Mouse (Mus musculus) limb, embryonic 13.5 days (tissue): Measurements from ENCODE around the gene Vwa2. TPM values are rescaled to one million over a fixed set of nuclear protein-coding genes. Genes with fewer than 3 reads are reported as not detected.

Experiments
- ATAC-seq: fragments of 200-750 bp; cut with Nextera tagmentation; 2 replicates; pipeline ENCODE4 v1.8.0; 2017; ENCODE audit warnings: low read depth, moderate number of reproducible peaks, moderate TSS enrichment; ENCODE audit not compliant: low FRiP score
- H3K27ac ChIP-seq: fragments of 300-500 bp; sonication (generic); 2 replicates; pipeline ENCODE4 v1.5.1; 2015; ENCODE audit warnings: inconsistent platforms, mild to moderate bottlenecking, moderate library complexity
- H3K27me3 ChIP-seq: fragments of 300-500 bp; sonication (generic); 2 replicates; pipeline ENCODE4 v1.6.1; 2015; ENCODE audit warnings: mild to moderate bottlenecking, inconsistent platforms
- H3K36me3 ChIP-seq: fragments of 300-500 bp; sonication (generic); 2 replicates; pipeline ENCODE4 v1.6.1; 2015; ENCODE audit warnings: inconsistent platforms, mild to moderate bottlenecking, moderate library complexity
- H3K4me1 ChIP-seq: fragments of 300-500 bp; sonication (generic); 2 replicates; pipeline ENCODE4 v1.6.1; 2015; ENCODE audit warnings: inconsistent platforms
- H3K4me2 ChIP-seq: fragments of 300-500 bp; sonication (generic); replicated peaks from 2 replicates; pipeline ENCODE4 v1.6.1; 2015; ENCODE audit warnings: inconsistent platforms, mild to moderate bottlenecking, moderate library complexity
- H3K4me3 ChIP-seq: fragments of 300-500 bp; sonication (generic); 2 replicates; pipeline ENCODE4 v1.5.1; 2015; ENCODE audit warnings: moderate library complexity, mild to moderate bottlenecking, inconsistent platforms
- H3K9ac ChIP-seq: fragments of 300-500 bp; sonication (generic); 2 replicates; pipeline ENCODE4 v1.6.1; 2015; ENCODE audit warnings: mild to moderate bottlenecking, inconsistent platforms
- H3K9me3 ChIP-seq: fragments of 300-500 bp; sonication (generic); 2 replicates; pipeline ENCODE4 v1.6.1; 2016; ENCODE audit warnings: inconsistent platforms
- WGBS: fragments of 180-500 bp; shearing (Covaris S2); methylation state at CpG from one replicate; pipeline ENCODE4 v1.1.7; 2015; 5-methylcytosine and 5-hydroxymethylcytosine counted together
- polyA plus RNA-seq: library from polyadenylated mRNA; unstranded; fragments of >200 nt; fragmentation: Nextera tagmentation; extraction: Ambion mirVana; gene quantifications from 2 replicates; pipeline ENCODE4 v1.2.1, GENCODE M21; 2015

Gene Vwa2
- 4.5 and 4.8 TPM in 2 replicates for polyA plus RNA-seq

- H3K4me3 ChIP-seq = peak within 1 kb of the TSS; percentile 47
- 3% methylated on average over 71 of the region's 71 CpGs for WGBS
- peak within 1 kb of the TSS; percentile 65 for H3K9ac ChIP-seq
- no peaks in the 10 kb centered on the region for H3K36me3 ChIP-seq
- ATAC-seq = peak; percentile 45; the same call in 1 of the 2 replicates
- H3K4me1 ChIP-seq = peaks cover 38% of the 10 kb centered on the region
- H3K27ac ChIP-seq = no peak within 1 kb of the TSS
- peaks cover 77% of the 10 kb centered on the region for H3K27me3 ChIP-seq
- no peaks in the 10 kb centered on the region for H3K9me3 ChIP-seq
- peak within 1 kb of the TSS; percentile 80 for H3K4me2 ChIP-seq
These were observed at the start of gene Vwa2 for GRCm38 (mm10) chr19:56873816-56874600. Gene Vwa2, plus strand, starts transcription at chr19:56874249.

- H3K9me3 ChIP-seq = no peaks in the 10 kb centered on the region
- H3K4me3 ChIP-seq = peak within 1 kb of the TSS; percentile 25
- peak within 1 kb of the TSS; percentile 52 for H3K4me2 ChIP-seq
- H3K27me3 ChIP-seq = peaks cover 11% of the 10 kb centered on the region
- ATAC-seq = no peak
- peaks cover 4% of the 10 kb centered on the region for H3K4me1 ChIP-seq
- 66% methylated on average over 44 of the region's 44 CpGs for WGBS
- peak within 1 kb of the TSS; percentile 19; the same call in 1 of the 2 replicates for H3K9ac ChIP-seq
- no peak within 1 kb of the TSS for H3K27ac ChIP-seq
- no peaks in the 10 kb centered on the region for H3K36me3 ChIP-seq
These were observed 47.9 kb upstream of the Vwa2 start, which contains the start of gene Tdrd1 for GRCm38 (mm10) chr19:56826047-56826631. Gene Tdrd1, plus strand, starts transcription at chr19:56826209.

- no peaks in the 10 kb centered on the region for H3K4me1 ChIP-seq
- no peaks in the 10 kb centered on the region for H3K9me3 ChIP-seq
- H3K27me3 ChIP-seq = peaks cover 19% of the 10 kb centered on the region
- no peaks in the 10 kb centered on the region for H3K36me3 ChIP-seq
- no peak overlapping the region for H3K4me3 ChIP-seq
- H3K9ac ChIP-seq = no peak overlapping the region
- H3K4me2 ChIP-seq = no peak overlapping the region
- WGBS = 66% methylated on average over 11 of the region's 11 CpGs
- H3K27ac ChIP-seq = no peak overlapping the region
- peak; percentile 61; the same call in 1 of the 2 replicates for ATAC-seq
These were observed 45.7 kb upstream of the Vwa2 start for GRCm38 (mm10) chr19:56828305-56828704.

GRCm38 (mm10) chr19:56829267-56829666 lies 44.8 kb upstream of the Vwa2 start:
- Histone ChIP-seq H3K4me3 (no peak overlapping the region), H3K36me3 (no peaks in the 10 kb centered on the region), H3K27me3 (peaks cover 22% of the 10 kb centered on the region), H3K4me1 (no peaks in the 10 kb centered on the region), H3K9me3 (no peaks in the 10 kb centered on the region), H3K4me2 (no peak overlapping the region), H3K27ac (no peak overlapping the region), H3K9ac (no peak overlapping the region)
- 64% methylated on average over 9 of the region's 9 CpGs for WGBS
- no peak for ATAC-seq

- no peak overlapping the region for H3K27ac ChIP-seq
- 0 out of 2 replicates have a peak overlapping the region, but pooled peaks have one; percentile 25 for H3K9ac ChIP-seq
- no peaks in the 10 kb centered on the region for H3K4me1 ChIP-seq
- H3K36me3 ChIP-seq = no peaks in the 10 kb centered on the region
- no peaks in the 10 kb centered on the region for H3K9me3 ChIP-seq
- 91% methylated on average over 4 of the region's 4 CpGs for WGBS
- ATAC-seq = no peak
- peaks cover 22% of the 10 kb centered on the region for H3K27me3 ChIP-seq
- no peak overlapping the region for H3K4me2 ChIP-seq
- H3K4me3 ChIP-seq = no peak overlapping the region
These were observed 43.9 kb upstream of the Vwa2 start for GRCm38 (mm10) chr19:56830163-56830562.

- H3K4me1 ChIP-seq = peaks cover 26% of the 10 kb centered on the region
- no peak overlapping the region for H3K4me2 ChIP-seq
- ATAC-seq = no peak
- H3K27me3 ChIP-seq = peaks cover 12% of the 10 kb centered on the region; the same call in 1 of the 2 replicates
- H3K36me3 ChIP-seq = no peaks in the 10 kb centered on the region
- WGBS = 54% methylated on average over 9 of the region's 9 CpGs
- no peak overlapping the region for H3K27ac ChIP-seq
- H3K9ac ChIP-seq = no peak overlapping the region
- H3K4me3 ChIP-seq = no peak overlapping the region
- H3K9me3 ChIP-seq = no peaks in the 10 kb centered on the region
These were observed 38.7 kb upstream of the Vwa2 start for GRCm38 (mm10) chr19:56835340-56835739.

- peaks cover 26% of the 10 kb centered on the region for H3K4me1 ChIP-seq
- 0 out of 2 replicates have a peak, but pooled peaks cover 3% of the 10 kb centered on the region for H3K27me3 ChIP-seq
- H3K9me3 ChIP-seq = no peaks in the 10 kb centered on the region
- no peak overlapping the region; the same call in 1 of the 2 replicates for H3K27ac ChIP-seq
- no peaks in the 10 kb centered on the region for H3K36me3 ChIP-seq
- 31% methylated on average over 17 of the region's 17 CpGs for WGBS
- no peak; the same call in 1 of the 2 replicates for ATAC-seq
- H3K4me3 ChIP-seq = no peak overlapping the region
- H3K9ac ChIP-seq = no peak overlapping the region; the same call in 1 of the 2 replicates
- H3K4me2 ChIP-seq = peak overlapping the region; percentile 37
These were observed 34.9 kb upstream of the Vwa2 start for GRCm38 (mm10) chr19:56838942-56839706.

- Histone ChIP-seq H3K9me3 (0 out of 2 replicates have a peak, but pooled peaks cover 11% of the 10 kb centered on the region), H3K4me2 (no peak overlapping the region), H3K9ac (no peak overlapping the region), H3K27ac (no peak overlapping the region), H3K4me3 (no peak overlapping the region), H3K4me1 (peaks cover 17% of the 10 kb centered on the region), H3K27me3 (peaks cover 15% of the 10 kb centered on the region; the same call in 1 of the 2 replicates), H3K36me3 (peaks cover 4% of the 10 kb centered on the region; the same call in 1 of the 2 replicates)
- no peak for ATAC-seq
- 90% methylated on average over 12 of the region's 12 CpGs for WGBS
These were observed 31.1 kb upstream of the Vwa2 start for GRCm38 (mm10) chr19:56842974-56843373.

GRCm38 (mm10) chr19:56852590-56852989 lies 21.5 kb upstream of the Vwa2 start:
- Histone ChIP-seq H3K4me3 (no peak overlapping the region), H3K4me1 (peaks cover 4% of the 10 kb centered on the region; the same call in 1 of the 2 replicates), H3K36me3 (no peaks in the 10 kb centered on the region), H3K9ac (no peak overlapping the region), H3K4me2 (no peak overlapping the region), H3K27me3 (no peaks in the 10 kb centered on the region), H3K27ac (no peak overlapping the region), H3K9me3 (peaks cover 7% of the 10 kb centered on the region; the same call in 1 of the 2 replicates)
- ATAC-seq = no peak

GRCm38 (mm10) chr19:56856455-56856854 lies 17.6 kb upstream of the Vwa2 start:
- H3K9ac ChIP-seq = no peak overlapping the region
- no peaks in the 10 kb centered on the region for H3K27me3 ChIP-seq
- no peak overlapping the region for H3K4me3 ChIP-seq
- 40% methylated on average over 5 of the region's 5 CpGs for WGBS
- no peaks in the 10 kb centered on the region for H3K36me3 ChIP-seq
- H3K4me1 ChIP-seq = peaks cover 10% of the 10 kb centered on the region
- H3K9me3 ChIP-seq = no peaks in the 10 kb centered on the region
- no peak overlapping the region for H3K4me2 ChIP-seq
- H3K27ac ChIP-seq = no peak overlapping the region
- no peak for ATAC-seq

- peaks cover 34% of the 10 kb centered on the region for H3K27me3 ChIP-seq
- no peak for ATAC-seq
- 55% methylated on average over 4 of the region's 4 CpGs for WGBS
These were observed 6.3 kb upstream of the Vwa2 start for GRCm38 (mm10) chr19:56867701-56868100.

More at GRCm38 (mm10) chr19:56867701-56868100, 6.3 kb upstream of the Vwa2 start:
- Histone ChIP-seq H3K27ac (no peak overlapping the region), H3K4me3 (no peak overlapping the region), H3K4me2 (no peak overlapping the region), H3K4me1 (no peaks in the 10 kb centered on the region), H3K9me3 (no peaks in the 10 kb centered on the region), H3K9ac (no peak overlapping the region), H3K36me3 (no peaks in the 10 kb centered on the region)
